Mouse (Mus musculus): Measurements from ENCODE around the gene Chd3. TPM values are rescaled to one million over a fixed set of nuclear protein-coding genes. Genes with fewer than 3 reads are reported as not detected.

Gene Chd3
- polyA plus RNA-seq (2015; fragmentation: Nextera tagmentation; extraction: Ambion mirVana), result 11.1 and 13.0 TPM in 2 replicates

DNA sequence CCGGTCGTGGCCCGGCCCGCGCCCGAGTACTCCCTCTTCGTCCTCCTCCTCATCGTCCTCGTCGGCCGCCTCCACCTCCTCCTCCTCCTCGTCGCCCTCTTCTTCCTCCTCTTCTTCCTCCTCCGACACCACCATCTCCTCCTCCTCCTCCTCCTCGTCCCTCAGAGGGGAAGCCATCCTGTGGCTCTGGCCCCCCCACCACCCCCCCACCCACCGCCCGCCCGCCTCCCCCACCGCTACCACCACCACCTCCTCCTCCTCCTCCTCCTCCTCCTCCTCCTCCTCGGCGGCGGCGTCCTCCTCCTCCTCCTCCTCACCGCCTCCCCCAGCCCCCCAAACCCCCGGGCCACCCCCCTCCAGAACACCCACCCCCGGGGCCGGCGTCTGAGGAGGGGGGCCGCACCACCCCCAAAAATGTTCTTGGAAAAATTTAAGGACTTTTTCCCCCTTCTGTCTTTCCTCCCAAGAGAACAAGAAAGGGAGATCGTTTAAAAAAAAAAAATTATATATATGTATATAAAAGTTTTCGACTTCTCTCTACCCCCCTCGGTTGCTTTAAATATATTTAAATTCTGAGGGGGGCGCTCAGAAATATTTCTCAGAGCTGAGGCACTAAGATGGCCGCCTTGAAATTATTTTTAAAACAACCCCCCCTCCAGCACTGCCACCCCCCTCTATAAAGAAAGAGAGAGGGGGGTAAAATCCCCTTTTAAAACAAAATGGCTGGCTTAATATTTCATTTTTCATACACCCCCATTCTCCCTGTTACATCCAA is at the start of gene Chd3:
Gene Chd3 (minus strand): TSS at position 192 of the 775 bp plus-strand sequence.

DNA sequence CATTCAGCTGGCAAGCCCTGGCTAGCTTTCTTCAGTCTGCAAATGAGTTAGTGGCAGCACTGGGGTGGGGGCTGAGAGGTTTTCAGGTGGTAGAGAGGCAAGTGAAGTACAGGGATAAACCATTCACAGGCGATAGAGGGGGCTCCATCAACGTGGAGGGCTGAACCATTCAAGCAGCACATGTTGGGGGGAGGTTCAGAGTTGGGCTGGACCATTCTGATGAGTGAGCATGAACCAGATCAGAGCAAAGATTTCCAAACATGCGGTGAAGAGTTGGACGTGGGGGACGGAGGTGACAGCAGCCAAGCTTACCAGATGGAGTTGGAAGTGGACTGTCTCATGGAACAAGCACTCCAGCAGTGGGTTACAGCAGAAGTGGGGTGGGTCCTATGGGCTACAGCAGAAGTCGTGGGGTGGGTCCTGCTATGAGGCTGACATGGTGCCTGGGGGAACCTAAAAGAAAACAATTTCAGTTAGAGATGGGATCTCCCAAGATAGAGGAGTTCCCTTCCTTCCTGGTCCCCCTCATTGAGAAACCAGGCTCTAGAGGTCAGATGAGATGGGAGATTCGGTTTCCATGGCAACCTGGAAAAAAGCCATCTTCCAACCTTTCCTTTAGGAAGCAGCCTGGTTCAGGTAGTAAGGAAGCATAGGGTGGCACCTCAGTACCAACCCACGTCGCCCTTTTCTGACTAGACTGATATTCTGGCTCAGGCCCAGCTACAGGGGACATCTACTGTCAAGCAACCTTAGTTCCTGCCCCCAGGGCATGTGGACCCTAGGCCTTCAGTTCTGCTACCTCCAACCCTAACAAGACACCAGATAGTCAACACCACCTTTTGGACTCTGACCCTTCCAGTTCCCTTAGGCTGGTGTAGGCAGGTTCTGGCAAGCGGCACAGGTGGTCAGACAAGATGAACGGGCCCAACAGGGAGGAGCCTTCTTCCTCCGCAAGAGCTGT is 44.3 kb upstream of the Chd3 start, which contains the start of gene Kdm6b:
Gene Kdm6b (minus strand): TSS at position 455 of the 961 bp plus-strand sequence.

DNA sequence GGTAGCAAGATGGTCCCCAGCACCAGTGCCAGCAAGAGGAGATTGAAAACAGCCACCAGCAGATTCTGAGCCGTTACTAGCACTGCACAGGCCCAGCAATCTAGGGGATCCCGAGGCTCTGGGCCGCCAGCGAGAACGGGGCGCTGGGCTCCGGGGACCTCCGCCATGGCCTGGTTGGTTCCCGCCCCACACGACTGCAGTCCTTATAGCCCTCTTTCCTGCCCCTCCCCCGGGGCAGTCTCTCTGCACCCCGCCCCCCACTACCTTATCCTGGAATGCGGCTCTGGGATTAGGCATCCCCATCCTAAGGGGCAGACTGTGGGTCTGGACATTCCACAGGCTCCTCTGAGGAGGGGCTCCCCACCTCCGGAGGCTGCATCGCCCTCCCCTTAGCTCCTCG is 28.9 kb upstream of the Chd3 start, which contains the start of gene Tmem88:
Gene Tmem88 (minus strand): TSS at position 176 of the 400 bp plus-strand sequence.

DNA sequence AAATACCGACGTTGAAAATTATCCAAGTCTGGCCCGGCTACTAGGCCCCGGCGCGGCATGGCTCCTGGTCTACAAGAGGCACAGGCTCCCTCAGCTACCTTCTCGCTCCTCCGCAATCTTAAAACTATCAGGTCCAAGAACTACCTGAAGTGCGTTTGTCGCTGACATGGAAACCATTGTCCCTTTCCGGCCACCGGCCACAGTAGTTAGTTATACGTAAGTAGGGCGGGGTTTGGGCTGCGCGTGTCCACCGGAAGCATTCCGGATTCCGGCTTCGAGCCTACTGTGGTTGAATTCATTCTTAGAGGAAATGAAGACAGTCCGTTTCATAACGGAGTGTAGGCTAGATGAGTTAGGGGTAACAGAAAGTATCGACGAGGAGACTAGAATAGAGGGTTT is 26.0 kb upstream of the Chd3 start, which contains the start of the genes Naa38 and Cyb5d1:
Gene Naa38 (plus strand): TSS at position 253 of the 399 bp plus-strand sequence.
Gene Cyb5d1 (minus strand): TSS at position 397 of the 399 bp plus-strand sequence.

GRCm38 (mm10) chr11:69340161-69341131 is 28.8 kb downstream of the Chd3 start, which contains the start of gene Rnf227:
Gene Rnf227, plus strand, starts transcription at chr11:69340461.

DNA sequence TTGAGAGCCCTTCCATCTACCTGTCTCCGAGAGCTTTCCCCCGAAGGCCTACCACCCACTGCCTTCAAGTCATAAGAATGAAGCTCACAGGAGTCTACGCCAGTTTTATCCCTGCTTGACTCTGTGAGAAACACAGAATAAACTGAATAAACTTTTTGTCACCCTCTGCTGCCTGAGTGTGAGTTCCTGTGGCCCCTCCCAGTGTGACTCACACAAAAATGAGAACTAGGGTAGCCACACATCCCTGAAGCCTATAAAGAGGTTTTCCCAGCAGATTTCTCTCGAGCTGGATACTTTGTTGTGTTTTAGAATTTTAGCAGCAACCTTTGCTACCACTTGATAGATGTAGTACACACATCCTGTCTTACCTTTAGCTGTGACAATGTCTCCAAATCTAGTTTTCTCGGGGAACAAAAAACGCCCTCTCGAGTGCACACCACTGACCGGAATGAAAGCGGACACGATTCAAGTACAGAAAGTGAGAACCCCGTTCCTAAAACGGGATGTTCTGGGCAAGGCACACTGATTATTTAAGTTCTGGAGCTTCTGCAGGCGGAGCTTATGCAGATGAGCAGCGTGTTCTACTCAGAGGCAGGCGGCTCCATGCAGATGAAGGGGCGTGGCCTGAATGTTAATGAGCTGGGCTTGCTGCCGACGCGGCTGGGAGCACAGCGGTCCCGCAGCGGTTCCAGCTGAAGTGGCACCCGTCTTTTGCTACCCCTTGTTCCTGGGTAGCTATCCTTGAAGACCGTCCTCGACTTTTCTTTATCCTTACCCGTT is 43.4 kb downstream of the Chd3 start, which contains the start of gene Kcnab3:
Gene Kcnab3 (plus strand): TSS at position 631 of the 780 bp plus-strand sequence.

GRCm38 (mm10) chr11:69323667-69324111 is 45.5 kb downstream of the Chd3 start, which contains the start of the genes Cntrob and Trappc1:
Gene Cntrob, minus strand, starts transcription at chr11:69323775.
Gene Trappc1, plus strand, starts transcription at chr11:69323980.

Other genes with a start within 250 kb of the Chd3 start
- 0.26 TPM in 1 of 2 replicates, not detected in the other for gene Hes7, start 249.0 kb downstream of the Chd3 start, polyA plus RNA-seq (2015; fragmentation: Nextera tagmentation; extraction: Ambion mirVana)
- 0.12 and 0.56 TPM in 2 replicates for gene 9130213A22Rik, start 246.8 kb downstream of the Chd3 start, polyA plus RNA-seq (2015; fragmentation: Nextera tagmentation; extraction: Ambion mirVana)
- 1.1 TPM in 1 of 2 replicates, not detected in the other for gene Aloxe3, start 243.5 kb downstream of the Chd3 start, polyA plus RNA-seq (2015; fragmentation: Nextera tagmentation; extraction: Ambion mirVana)
- gene Alox12b, start 212.4 kb downstream of the Chd3 start, polyA plus RNA-seq (2015; fragmentation: Nextera tagmentation; extraction: Ambion mirVana), result 2.2 TPM in 1 of 2 replicates, not detected in the other
- gene Alox8, start 171.6 kb downstream of the Chd3 start, polyA plus RNA-seq (2015; fragmentation: Nextera tagmentation; extraction: Ambion mirVana), result 0.09 and 0.13 TPM in 2 replicates
- gene Gucy2e, start 132.4 kb downstream of the Chd3 start, polyA plus RNA-seq (2015; fragmentation: Nextera tagmentation; extraction: Ambion mirVana), result 0.05 and 0.10 TPM in 2 replicates
- gene Cntrob, start 45.6 kb downstream of the Chd3 start, polyA plus RNA-seq (2015; fragmentation: Nextera tagmentation; extraction: Ambion mirVana), result 5.5 and 7.0 TPM in 2 replicates
- 88.7 and 98.0 TPM in 2 replicates for gene Trappc1, start 45.4 kb downstream of the Chd3 start, polyA plus RNA-seq (2015; fragmentation: Nextera tagmentation; extraction: Ambion mirVana)
- gene Kcnab3, start 43.1 kb downstream of the Chd3 start, polyA plus RNA-seq (2015; fragmentation: Nextera tagmentation; extraction: Ambion mirVana), result 0.18 and 0.35 TPM in 2 replicates
- gene Rnf227, start 28.9 kb downstream of the Chd3 start, polyA plus RNA-seq (2015; fragmentation: Nextera tagmentation; extraction: Ambion mirVana), result 2.1 and 6.3 TPM in 2 replicates
- 111 and 120 TPM in 2 replicates for gene Naa38, start 26.1 kb upstream of the Chd3 start, polyA plus RNA-seq (2015; fragmentation: Nextera tagmentation; extraction: Ambion mirVana)
- 12.4 and 14.5 TPM in 2 replicates for gene Cyb5d1, start 26.2 kb upstream of the Chd3 start, polyA plus RNA-seq (2015; fragmentation: Nextera tagmentation; extraction: Ambion mirVana)
- 29.1 and 32.8 TPM in 2 replicates for gene Tmem88, start 28.8 kb upstream of the Chd3 start, polyA plus RNA-seq (2015; fragmentation: Nextera tagmentation; extraction: Ambion mirVana)
- gene Kdm6b, start 44.3 kb upstream of the Chd3 start, polyA plus RNA-seq (2015; fragmentation: Nextera tagmentation; extraction: Ambion mirVana), result 19.0 and 19.9 TPM in 2 replicates
- gene Dnah2, start 179.7 kb upstream of the Chd3 start, polyA plus RNA-seq (2015; fragmentation: Nextera tagmentation; extraction: Ambion mirVana), result 0.36 and 0.65 TPM in 2 replicates
- 0.50 and 0.89 TPM in 2 replicates for gene Efnb3, start 190.8 kb upstream of the Chd3 start, polyA plus RNA-seq (2015; fragmentation: Nextera tagmentation; extraction: Ambion mirVana)
- 5.3 and 7.8 TPM in 2 replicates for gene Wrap53, start 210.8 kb upstream of the Chd3 start, polyA plus RNA-seq (2015; fragmentation: Nextera tagmentation; extraction: Ambion mirVana)
- gene Trp53, start 211.0 kb upstream of the Chd3 start, polyA plus RNA-seq (2015; fragmentation: Nextera tagmentation; extraction: Ambion mirVana), result 34.5 and 37.5 TPM in 2 replicates
- 74.2 and 78.6 TPM in 2 replicates for gene Atp1b2, start 236.5 kb upstream of the Chd3 start, polyA plus RNA-seq (2015; fragmentation: Nextera tagmentation; extraction: Ambion mirVana)
- gene Shbg, start 248.5 kb upstream of the Chd3 start, polyA plus RNA-seq (2015; fragmentation: Nextera tagmentation; extraction: Ambion mirVana), result 0.45 and 0.63 TPM in 2 replicates